Mouse (Mus musculus) testis, postnatal 10 days (tissue): ENCODE results near the gene Klhl11.

Experiments
- DNase-seq: peaks from one replicate; pipeline ENCODE4 v3.0.0; 2021; ENCODE audit warnings: low spot score

Gene Klhl11

GRCm38 (mm10) chr11:100472197-100472934 lies at the start of gene Klhl11:
Gene Klhl11 (minus strand): TSS chr11:100472741.
- DNase-seq, result peak; percentile 91

- no peak for DNase-seq
These were observed 48.3 kb upstream of the Klhl11 start for GRCm38 (mm10) chr11:100520838-100521237.

GRCm38 (mm10) chr11:100519188-100519587 lies 46.6 kb upstream of the Klhl11 start:
- DNase-seq, result no peak

- DNase-seq, result no peak
These were observed 45.6 kb upstream of the Klhl11 start for GRCm38 (mm10) chr11:100518188-100518591.

DNA sequence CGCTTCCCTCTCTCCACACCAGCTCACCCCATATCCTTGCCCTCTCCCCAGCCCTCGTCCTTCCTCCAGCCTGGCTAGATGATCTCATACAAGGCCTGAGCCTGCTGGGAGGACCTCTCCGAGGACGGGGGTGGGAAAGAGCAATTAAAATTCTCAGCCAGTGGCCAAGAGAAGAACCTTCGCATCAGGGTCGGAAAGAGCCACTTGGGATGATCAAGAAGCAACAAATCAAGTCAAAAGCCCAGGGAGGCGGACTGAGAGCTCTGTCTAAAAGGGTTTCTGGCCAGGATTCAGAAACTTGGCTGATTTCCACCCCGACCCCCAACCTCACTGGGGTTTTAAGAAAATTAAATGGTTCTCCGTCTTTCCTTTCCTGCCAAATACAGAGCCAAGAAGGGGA lies 43.8 kb upstream of the Klhl11 start:
- no peak for DNase-seq

GRCm38 (mm10) chr11:100515789-100516188 lies 43.2 kb upstream of the Klhl11 start:
- DNase-seq, result no peak

- no peak for DNase-seq
These were observed 42.5 kb upstream of the Klhl11 start for GRCm38 (mm10) chr11:100515061-100515460.

DNA sequence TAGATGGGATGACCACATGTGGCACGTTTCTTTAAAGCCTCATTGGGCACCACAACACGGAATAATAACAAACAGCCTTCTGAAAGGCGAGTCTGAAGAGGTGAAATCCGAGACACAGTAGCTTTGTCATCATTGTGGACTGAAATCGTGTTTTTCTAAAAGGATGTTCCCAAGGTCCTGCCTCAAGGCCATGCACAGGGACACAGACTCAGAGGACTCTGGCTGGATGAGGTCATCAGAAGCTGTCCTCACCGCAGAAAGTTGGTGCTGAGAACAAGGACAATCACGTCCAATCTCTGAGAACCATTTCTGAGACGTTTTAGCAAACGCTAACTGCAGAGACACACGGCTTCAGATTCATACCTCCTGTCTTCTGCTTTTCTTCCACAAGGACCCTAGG lies 41.2 kb upstream of the Klhl11 start:
- DNase-seq, result no peak

DNA sequence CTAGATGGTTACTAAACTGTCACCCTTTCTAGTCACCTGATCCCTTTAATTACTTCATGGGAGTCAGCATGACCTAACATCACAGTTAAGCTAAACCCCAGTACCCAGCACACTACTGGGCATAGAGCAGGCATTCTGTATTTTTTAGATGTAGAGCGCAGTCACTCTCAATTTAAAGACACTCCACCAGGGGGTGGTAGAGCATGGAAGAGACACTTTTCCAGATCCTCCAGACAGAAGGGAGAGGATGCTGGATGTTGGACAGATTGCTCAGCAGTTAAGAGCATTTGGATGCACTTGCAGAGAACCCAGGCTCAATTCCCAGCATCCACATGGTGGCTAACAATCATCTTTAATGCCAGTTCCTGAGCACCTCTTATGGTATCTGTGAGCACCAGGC lies 39.8 kb upstream of the Klhl11 start:
- no peak for DNase-seq

DNA sequence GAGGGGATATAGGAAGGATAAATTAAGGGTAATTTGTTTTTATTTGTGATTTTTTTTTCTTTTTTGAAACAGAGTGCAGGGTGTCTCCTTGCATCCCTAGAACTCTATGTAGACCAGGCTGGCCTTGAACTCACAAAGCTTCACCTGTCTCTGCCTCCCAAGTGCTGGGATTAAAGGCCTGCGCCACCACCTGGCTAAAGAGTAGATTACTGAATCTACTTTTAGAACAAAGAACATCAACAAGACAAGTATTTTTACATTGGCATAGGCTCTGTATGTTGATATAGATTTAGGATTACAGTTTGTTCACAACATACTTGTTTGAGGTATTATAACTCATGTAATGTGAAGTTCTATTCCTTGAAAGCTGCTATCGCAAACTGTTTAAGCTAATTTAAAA lies 38.0 kb upstream of the Klhl11 start:
- DNase-seq, result no peak

DNA sequence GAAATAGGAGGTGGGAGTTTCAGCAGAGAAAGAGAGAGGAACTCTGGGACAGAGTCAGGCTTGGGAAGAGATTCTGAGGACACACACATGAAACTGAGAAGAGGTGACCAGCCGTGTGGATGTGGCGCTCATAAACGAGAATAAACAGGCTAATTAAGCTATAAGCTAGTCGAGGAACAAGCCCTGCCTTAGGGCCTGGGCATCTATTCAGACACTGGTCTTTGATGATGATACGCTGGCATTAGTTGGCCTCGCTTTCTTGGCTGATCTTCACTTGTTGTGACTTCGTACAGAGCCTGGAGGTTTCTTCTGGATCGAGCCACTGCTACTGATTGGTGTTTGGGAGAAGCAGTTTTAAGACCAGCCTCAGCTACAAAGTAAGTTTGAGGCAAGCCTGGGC lies 33.5 kb upstream of the Klhl11 start:
- DNase-seq, result no peak

DNA sequence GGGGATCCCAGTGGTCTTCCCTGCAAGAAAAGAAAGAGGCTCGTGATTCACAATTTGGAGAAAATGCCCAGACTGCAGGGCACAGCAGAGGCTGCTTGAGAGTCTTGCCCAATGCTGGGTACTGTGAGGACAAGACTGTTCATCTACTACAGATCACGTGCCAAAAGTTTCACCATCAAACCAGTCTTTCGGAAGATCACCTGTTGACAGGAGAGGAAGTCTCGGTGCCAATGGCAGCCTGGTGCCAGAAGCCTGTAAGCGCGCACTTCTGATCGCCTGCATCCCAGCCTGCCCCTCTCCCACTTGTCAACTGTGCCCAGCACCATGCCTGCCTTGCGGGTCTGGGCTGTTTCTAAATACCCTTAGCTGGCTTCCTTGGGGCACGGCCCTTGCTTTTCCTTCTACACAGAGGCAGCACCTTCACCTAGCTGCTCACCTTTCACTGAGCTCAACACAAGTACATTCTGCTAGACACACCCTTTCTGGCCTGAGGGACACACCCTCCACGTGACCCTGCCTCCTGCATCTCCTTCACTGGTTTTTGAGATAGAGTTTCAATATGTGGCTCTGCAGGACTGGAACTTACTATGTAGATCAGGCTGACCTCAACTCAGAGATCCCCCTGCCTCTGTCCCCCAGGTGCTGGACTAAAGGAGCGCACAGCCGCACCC lies 32.6 kb upstream of the Klhl11 start:
- no peak for DNase-seq

DNA sequence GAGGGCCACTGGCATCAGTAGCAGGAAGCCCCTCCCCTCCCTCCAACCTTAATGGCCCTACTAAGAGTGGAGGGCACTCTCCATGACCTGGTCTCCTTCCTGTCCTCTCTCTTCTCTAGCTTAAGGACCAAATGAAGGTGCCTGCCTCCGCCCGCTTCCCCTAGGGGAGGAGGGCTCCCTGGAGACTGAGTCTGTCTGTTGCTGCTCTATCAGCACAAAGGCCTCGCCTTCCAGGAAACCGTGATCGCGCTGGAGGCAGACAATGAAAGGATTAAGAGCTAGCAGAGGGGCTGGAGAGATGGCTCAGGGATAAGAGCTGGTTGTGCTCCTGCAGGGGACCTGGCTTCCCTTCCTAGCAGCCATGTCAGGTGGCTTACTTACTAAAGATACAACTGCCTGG lies 28.8 kb upstream of the Klhl11 start:
- DNase-seq, result no peak

- no peak for DNase-seq
These were observed 28.1 kb upstream of the Klhl11 start for GRCm38 (mm10) chr11:100500651-100501050.

DNA sequence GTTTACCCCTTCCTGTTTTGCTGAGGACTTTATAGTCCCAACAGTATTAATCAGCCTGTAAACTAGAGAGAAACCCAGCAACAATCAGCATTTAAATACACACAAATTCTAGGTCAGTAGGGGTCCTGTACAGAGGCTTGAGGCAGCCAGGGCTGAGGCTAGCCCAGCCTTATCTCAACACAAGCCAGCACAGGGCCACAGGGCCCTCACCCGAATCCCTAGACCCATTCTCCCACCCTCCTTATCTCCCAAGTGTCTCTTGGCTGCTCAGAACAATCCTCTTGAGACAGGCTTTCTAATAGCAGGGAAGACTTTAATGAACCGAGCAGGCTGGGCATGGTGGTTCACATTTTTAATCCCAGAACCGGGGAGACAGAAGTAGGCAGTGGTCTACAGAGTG lies 27.7 kb upstream of the Klhl11 start:
- no peak for DNase-seq

DNA sequence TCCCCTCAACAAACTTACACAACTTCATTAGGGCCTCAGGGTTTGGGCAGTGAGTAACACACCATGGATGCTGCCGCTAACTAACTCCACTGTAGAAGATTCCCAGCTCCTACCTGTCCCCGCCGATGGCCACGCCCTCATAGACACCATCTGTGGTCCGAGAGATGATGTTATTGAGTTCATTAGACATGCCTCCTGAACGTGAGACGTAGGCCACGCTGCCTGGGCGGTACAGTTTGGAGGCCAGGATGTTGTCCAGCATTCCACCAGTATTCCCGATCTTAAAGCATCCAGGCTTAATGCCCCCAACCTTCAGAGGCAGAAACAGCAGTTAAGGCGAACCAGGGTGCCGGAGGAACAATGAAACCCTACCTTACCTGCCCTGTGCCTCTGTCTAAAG lies 21.2 kb upstream of the Klhl11 start:
- DNase-seq, result no peak

DNA sequence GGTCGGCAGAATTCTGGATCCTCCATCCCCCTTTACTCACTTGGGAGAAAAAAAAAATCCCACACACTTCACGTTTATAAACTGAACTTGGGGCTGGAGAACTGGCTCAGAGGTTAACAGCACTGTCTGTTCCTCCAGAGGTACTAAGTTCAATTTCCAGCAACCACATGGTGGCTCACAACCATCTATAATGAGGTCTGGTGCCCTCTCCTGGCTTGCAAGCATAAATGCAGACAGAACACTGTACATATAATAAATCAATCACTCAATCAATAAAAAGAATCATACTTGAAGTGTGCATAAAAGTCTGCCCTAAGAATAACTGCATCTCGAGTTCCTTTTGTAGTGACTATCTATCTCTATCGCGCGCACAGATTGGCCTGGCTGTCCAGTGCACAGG lies 18.4 kb upstream of the Klhl11 start:
- DNase-seq, result no peak

DNA sequence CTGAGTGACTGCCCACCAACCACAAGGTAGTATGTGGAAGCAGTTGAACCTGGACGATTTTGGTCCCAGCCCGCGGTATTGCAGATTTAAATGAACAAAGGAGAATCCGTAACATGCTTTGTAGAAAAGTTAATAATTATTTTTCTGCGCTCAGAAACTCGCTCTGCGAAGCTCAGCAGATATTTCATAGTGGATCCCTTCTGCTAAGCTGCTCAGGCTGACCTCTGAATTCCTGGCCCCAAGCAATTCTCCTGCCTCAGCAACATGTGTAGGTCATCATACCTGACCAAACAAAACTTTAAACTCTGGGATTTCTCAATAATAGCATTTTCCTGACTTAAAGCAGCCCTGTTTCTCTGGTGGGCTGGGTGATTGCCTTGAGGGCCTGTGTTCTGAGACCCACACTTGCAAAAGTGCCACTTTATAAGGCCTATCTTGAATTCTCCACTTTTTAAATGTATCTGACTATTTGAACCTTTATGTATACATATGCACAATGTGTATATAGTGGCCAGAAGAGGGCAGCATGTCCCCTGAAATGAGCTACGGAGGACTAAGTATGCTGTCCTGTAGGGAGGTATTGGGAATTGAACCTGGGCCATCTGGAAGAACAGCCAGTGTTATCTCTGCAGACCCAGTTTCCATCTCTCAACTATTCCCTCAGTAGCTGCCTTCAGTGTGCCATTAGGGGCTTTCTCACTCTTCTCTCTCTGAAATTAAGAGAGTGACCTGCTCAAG lies 13.4 kb upstream of the Klhl11 start:
- DNase-seq, result no peak

DNA sequence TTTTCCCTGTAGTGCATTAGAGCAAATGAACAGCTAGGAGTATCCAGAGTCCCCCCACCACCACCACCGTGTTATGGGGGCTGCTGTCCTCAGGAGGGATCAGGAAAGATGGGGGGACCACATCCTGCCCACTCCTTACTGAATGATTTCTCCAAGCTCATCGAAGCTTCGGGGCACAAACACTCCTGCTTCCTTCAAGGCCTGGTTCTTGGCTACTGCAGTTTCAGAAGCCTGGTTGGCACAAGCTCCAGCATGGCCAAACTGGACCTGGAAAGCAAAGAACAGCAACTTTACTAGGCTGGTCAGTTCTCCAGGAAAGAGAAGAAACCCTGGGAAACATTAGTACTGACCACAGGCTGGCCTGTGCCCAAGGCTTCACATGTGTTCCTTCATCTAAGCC lies 11.9 kb upstream of the Klhl11 start:
- DNase-seq, result no peak

GRCm38 (mm10) chr11:100479152-100479551 lies 6.6 kb upstream of the Klhl11 start:
- no peak for DNase-seq

GRCm38 (mm10) chr11:100476281-100476680 lies 3.7 kb upstream of the Klhl11 start:
- DNase-seq, result no peak

GRCm38 (mm10) chr11:100472935-100473295 lies 374 bp upstream of the Klhl11 start:
- DNase-seq, result no peak
